Mouse (Mus musculus): ENCODE measurements around the gene Cdyl2.

GRCm38 (mm10) chr8:116591226-116591625 lies 141.6 kb downstream of the Cdyl2 start:
- no peak for TF ChIP-seq CTCF (IDR thresholded peaks at IDR 0.05; ENCODE audit: low read depth, low read length)
- no peak for TF ChIP-seq GATA2 (IDR thresholded peaks at IDR 0.05; ENCODE audit: borderline replicate concordance, low read depth, low read length)
- no peak for TF ChIP-seq GATA1 (IDR thresholded peaks at IDR 0.05; ENCODE audit: borderline replicate concordance, low read length)
- no peak for TF ChIP-seq TAL1 (conservative IDR thresholded peaks at IDR 0.05; ENCODE audit: low read depth, low read length)
- no peak for TF ChIP-seq POLR2AphosphoS5 (IDR thresholded peaks at IDR 0.05; ENCODE audit: insufficient replicate concordance, low read depth, low read length)
